Mouse (Mus musculus) liver, embryonic 14.5 days (tissue): ENCODE data around the gene Mgat5. TPM values are rescaled to one million over a fixed set of nuclear protein-coding genes. Genes with fewer than 3 reads are reported as not detected.

ENCODE experiments used
- ATAC-seq: fragments of 200-750 bp; cut with Nextera tagmentation; 2 replicates; pipeline ENCODE4 v1.8.0; 2017; ENCODE audit warnings: moderate number of reproducible peaks, mild to moderate bottlenecking, moderate library complexity; ENCODE audit not compliant: insufficient read depth
- DNase-seq, 3 experiments: peaks; one replicate each; pipeline ENCODE4 v3.0.0-alpha.2; 2012 to 2013; ENCODE audit warnings: low read depth in 3 of 3, low spot score in 3 of 3
- H3K27ac ChIP-seq: fragments of 300-500 bp; sonication (generic); 2 replicates; pipeline ENCODE4 v1.5.1; 2014; ENCODE audit warnings: moderate library complexity, mild to moderate bottlenecking, control low read depth, inconsistent platforms
- H3K27me3 ChIP-seq: fragments of 300-500 bp; sonication (generic); 2 replicates; pipeline ENCODE4 v1.6.1; 2014; ENCODE audit warnings: mild to moderate bottlenecking, low read length, moderate library complexity; ENCODE audit not compliant: control insufficient read depth, insufficient read depth
- H3K36me3 ChIP-seq: fragments of 300-500 bp; sonication (generic); replicated peaks from 2 replicates; pipeline ENCODE4 v1.6.1; 2014; ENCODE audit warnings: low read depth; ENCODE audit not compliant: control insufficient read depth, insufficient read depth
- H3K4me1 ChIP-seq, 2 experiments: fragments of 200-500 bp in 1 of 2; fragments of 300-500 bp in 1 of 2; sonication (generic) in 1 of 2; replicated peaks; 2 replicates each; pipeline ENCODE4 v1.6.1; 2012 to 2014; ENCODE audit warnings: antibody characterized with exemption in 1 of 2, inconsistent platforms in 1 of 2, low read length in 1 of 2; ENCODE audit not compliant: control insufficient read depth in 2 of 2, insufficient read depth in 2 of 2
- H3K4me2 ChIP-seq: fragments of 300-500 bp; sonication (generic); 2 replicates; pipeline ENCODE4 v1.6.1; 2014; ENCODE audit warnings: low read depth, mild to moderate bottlenecking, control low read depth, moderate library complexity
- H3K4me3 ChIP-seq, 2 experiments: fragments of 200-500 bp in 1 of 2; fragments of 300-500 bp in 1 of 2; sonication (generic) in 1 of 2; 2 replicates each; pipeline ENCODE4 v1.5.1; 2012 to 2014; ENCODE audit warnings: low read depth in 2 of 2, low read length in 2 of 2, mild to moderate bottlenecking in 2 of 2, control low read depth in 1 of 2, inconsistent platforms in 1 of 2, moderate library complexity in 1 of 2; ENCODE audit not compliant: insufficient read depth in 1 of 2
- H3K9ac ChIP-seq: fragments of 300-500 bp; sonication (generic); replicated peaks from 2 replicates; pipeline ENCODE4 v1.6.1; 2014; ENCODE audit warnings: mild to moderate bottlenecking, control low read depth, moderate library complexity
- H3K9me3 ChIP-seq: fragments of 300-500 bp; sonication (generic); 2 replicates; pipeline ENCODE4 v1.6.1; 2016; ENCODE audit warnings: low read length, mixed read lengths; ENCODE audit not compliant: control insufficient read depth
- CTCF ChIP-seq: IDR thresholded peaks from 2 replicates; pipeline ENCODE4 v1.5.1; 2016; ENCODE audit warnings: antibody characterized with exemption, low read depth, control low read depth
- EP300 ChIP-seq: IDR thresholded peaks from 2 replicates; pipeline ENCODE4 v1.6.1; 2016; ENCODE audit warnings: antibody characterized with exemption, low read depth
- WGBS: fragments of 180-500 bp; shearing (Covaris S2); extraction: QIAGEN DNeasy Blood & Tissue Kit; methylation state at CpG from one replicate; pipeline ENCODE4 v1.1.7; 2014; ENCODE audit not compliant: insufficient replicate concordance; 5-methylcytosine and 5-hydroxymethylcytosine counted together
- polyA plus RNA-seq, 2 experiments: library from polyadenylated mRNA; depleted of rRNA in 1 of 2; stranded (reverse) in 1 of 2; unstranded in 1 of 2; fragments of >200 nt; fragmentation: Nextera tagmentation in 1 of 2; extraction: Ambion mirVana in 1 of 2; gene quantifications; 2 replicates each; pipeline versions ENCODE4 v1.2.1 to v1.2.3; 2012 to 2014

Mgat5 gene
- polyA plus RNA-seq, 2 experiments = 0.62 to 0.67 TPM

DNA sequence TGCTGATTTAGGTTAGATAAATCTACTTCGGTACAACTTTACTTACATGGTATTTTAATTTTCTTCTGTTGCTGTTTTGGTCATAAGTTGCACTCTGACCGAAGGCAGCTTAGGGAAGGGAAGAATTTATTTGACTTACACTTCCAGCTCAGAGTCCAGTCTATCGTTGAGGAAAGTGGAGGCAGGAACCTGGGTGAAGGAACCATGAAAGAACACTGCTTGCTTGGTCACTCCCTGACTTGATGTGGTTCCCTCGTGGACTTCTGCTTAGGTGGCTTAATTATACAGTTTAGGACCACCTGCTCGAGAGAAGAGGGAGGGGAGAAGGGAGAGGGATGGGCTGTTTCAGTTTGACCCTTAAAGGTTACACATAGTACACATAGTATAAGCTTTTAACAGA is 105.2 kb downstream of the Mgat5 start:
- no peak overlapping the region for H3K9ac ChIP-seq
- H3K36me3 ChIP-seq = no peaks in the 10 kb centered on the region
- H3K4me3 ChIP-seq = no peak overlapping the region
- ATAC-seq (no peak), DNase-seq (no peak)
- TF ChIP-seq CTCF = no peak
- TF ChIP-seq EP300 = no peak
- no peak overlapping the region for H3K27ac ChIP-seq
- no peaks in the 10 kb centered on the region for H3K27me3 ChIP-seq
- 54% methylated on average over 5 of the region's 5 CpGs for WGBS
- peaks cover 0 to 21% of the 10 kb centered on the region in 2 experiments; a peak in 2 of 4 replicates for H3K4me1 ChIP-seq
- H3K4me2 ChIP-seq = no peak overlapping the region
- H3K9me3 ChIP-seq = no peaks in the 10 kb centered on the region

DNA sequence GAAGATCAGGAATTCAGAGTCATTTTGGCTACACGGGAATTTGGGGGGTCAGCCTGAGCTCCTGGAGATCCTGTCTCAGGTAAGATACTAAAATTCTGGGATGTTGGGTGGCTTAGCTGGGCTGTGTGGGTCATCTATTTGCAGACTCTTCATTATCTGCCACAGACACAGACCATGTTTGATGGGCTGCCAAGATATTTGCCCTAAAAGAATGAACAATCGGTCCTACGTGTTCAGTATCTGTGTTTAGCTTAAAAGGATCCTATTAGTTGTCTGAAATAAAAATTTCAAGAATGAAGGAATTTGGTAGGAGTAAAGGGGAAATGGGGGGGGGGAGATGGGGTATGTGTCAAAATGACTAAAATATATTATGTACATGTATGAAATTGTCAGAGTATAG is 105.9 kb downstream of the Mgat5 start:
- Histone ChIP-seq H3K4me2 (no peak overlapping the region), H3K9ac (no peak overlapping the region), H3K4me3 (no peak overlapping the region), H3K4me1 (peaks cover 0 to 21% of the 10 kb centered on the region in 2 experiments; a peak in 2 of 4 replicates), H3K9me3 (no peaks in the 10 kb centered on the region), H3K27me3 (no peaks in the 10 kb centered on the region), H3K36me3 (no peaks in the 10 kb centered on the region), H3K27ac (no peak overlapping the region)
- no peak for DNase-seq
- ATAC-seq = no peak
- TF ChIP-seq EP300 (no peak), CTCF (no peak)
- 26% methylated on average over 3 of the region's 3 CpGs for WGBS

DNA sequence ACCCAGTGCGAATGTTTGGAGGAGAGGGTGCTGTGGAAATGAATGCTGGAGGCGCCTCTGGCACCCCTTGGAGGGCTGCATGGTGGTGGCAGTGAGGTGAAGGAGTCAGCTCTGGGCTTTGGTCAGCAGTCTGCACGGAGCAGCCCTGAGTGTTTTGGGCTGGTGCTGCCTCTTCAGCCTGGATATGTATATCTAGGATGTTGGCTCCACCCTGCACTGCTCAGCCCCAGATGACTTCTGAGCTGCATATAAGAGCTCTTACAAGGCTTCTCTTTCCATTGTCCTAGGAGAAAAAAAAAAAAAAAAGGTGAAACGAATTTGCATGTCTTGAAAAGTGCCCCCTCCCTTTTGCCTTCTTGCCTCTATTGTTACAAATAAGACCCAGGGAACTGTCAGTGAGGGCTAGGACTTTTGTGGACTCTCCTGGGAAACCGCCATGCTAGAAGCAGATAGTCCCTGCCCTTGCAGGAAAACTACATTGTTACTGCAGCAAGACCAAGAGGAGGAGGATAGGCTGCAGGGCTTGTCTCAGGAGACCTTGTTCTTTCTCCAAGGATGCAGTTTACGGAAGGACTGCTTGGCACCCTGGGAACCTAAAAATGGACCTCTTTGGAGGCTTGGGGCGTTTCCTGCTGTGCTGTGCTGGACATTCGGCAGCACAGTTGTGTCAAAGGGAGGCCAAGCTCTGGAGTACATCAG is 109.0 kb downstream of the Mgat5 start:
- Histone ChIP-seq H3K4me1 (peaks cover 0 to 15% of the 10 kb centered on the region in 2 experiments; a peak in 2 of 4 replicates), H3K9ac (no peak overlapping the region), H3K9me3 (no peaks in the 10 kb centered on the region), H3K27ac (no peak overlapping the region), H3K36me3 (no peaks in the 10 kb centered on the region), H3K4me3 (no peak overlapping the region), H3K27me3 (no peaks in the 10 kb centered on the region), H3K4me2 (no peak overlapping the region)
- TF ChIP-seq CTCF (no peak), EP300 (no peak)
- ATAC-seq (no peak), DNase-seq (no peak)
- WGBS = 61% methylated on average over 8 of the region's 8 CpGs

DNA sequence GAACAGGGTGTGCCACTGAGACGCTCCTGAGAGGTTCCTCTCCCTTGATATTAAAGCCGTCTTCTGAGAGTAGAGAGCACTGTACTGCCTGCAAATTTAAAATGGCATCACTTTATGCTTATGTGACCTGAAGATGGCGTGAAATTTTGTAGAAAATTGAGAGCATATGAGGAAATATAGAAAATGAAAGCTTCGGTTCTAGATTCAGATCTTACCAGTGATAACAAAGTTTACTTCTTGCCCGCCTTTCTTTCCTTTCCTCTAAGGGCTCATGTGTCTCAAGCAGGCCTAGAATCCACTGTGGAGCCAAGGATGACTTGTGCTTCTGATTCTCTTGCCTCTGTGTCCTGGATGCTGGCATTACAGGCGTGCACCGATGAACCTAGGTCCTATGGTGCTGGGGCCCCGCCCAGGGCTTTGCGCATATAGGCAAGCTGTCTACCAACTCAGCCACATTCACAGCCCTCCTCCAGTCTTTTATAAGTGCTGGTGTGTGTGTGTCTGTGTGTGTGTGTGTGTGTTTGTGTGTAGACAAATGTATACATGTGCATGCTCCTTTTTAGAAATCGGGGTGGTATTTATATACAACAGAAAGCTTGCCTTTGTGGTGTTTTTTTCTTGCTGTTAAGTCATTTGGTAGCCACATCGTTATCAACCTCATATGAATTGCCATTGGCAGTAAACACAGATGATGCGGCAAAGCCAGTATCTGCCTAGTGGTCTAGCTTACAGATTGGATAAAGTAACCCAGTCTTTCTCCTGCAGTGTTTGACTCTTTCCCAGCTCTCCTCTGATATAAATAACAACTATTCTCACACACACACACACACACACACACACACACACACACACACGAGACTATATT is 111.2 kb downstream of the Mgat5 start:
- TF ChIP-seq CTCF (no peak), EP300 (no peak)
- Histone ChIP-seq H3K27me3 (no peaks in the 10 kb centered on the region), H3K9ac (no peak overlapping the region), H3K27ac (no peak overlapping the region), H3K9me3 (no peaks in the 10 kb centered on the region), H3K4me3 (no peak overlapping the region), H3K4me1 (peaks cover 0 to 2% of the 10 kb centered on the region in 2 experiments; a peak in 2 of 4 replicates), H3K4me2 (no peak overlapping the region), H3K36me3 (no peaks in the 10 kb centered on the region)
- DNase-seq = no peak
- 65% methylated on average over 13 of the region's 13 CpGs for WGBS
- ATAC-seq = no peak

DNA sequence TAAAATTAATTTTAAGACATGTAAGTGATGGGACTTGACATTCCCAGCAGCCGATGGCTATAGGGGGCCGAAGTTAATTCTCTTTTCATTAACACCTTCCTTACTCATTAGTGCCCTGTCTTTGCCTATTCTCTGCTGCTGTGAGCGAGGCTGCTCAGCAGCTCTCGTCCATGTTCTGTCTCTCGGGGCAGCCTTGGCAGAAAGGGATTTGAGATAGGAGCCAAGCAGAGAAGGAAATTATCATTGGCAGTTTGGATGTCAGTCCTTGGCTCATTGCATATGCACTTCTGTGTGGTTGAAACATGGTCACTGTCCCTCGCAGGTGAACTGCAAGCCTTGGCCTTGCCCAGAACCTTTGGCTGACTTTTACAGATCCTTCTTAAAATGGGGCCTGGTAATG is 111.8 kb downstream of the Mgat5 start:
- Histone ChIP-seq H3K4me2 (no peak overlapping the region), H3K9ac (no peak overlapping the region), H3K36me3 (no peaks in the 10 kb centered on the region), H3K9me3 (no peaks in the 10 kb centered on the region), H3K4me3 (no peak overlapping the region), H3K4me1 (peaks cover 0 to 4% of the 10 kb centered on the region in 2 experiments; a peak in 2 of 4 replicates), H3K27ac (no peak overlapping the region), H3K27me3 (no peaks in the 10 kb centered on the region)
- no peak for TF ChIP-seq CTCF
- no peak for TF ChIP-seq EP300
- DNase-seq (no peak), ATAC-seq (no peak)
- WGBS = 70% methylated on average over 6 of the region's 6 CpGs
